Mouse (Mus musculus): ENCODE results near the gene Eif4b. TPM values are rescaled to one million over a fixed set of nuclear protein-coding genes. Genes with fewer than 3 reads are reported as not detected.
A peak's percentile ranks its signal among the peaks of the same experiment; 100 is the strongest.

Gene Eif4b
- polyA plus RNA-seq, 1 experiment from 2014 or later = 47.8 TPM

- no peak for ATAC-seq
These were observed 29.9 kb downstream of the Eif4b start for GRCm38 (mm10) chr15:102103371-102103946.

GRCm38 (mm10) chr15:102103947-102104555 is 30.5 kb downstream of the Eif4b start:
- Histone ChIP-seq H3K9me3 (ENCODE audit: control insufficient read depth) (no peaks in the 10 kb centered on the region), H3K4me3 (ENCODE audit: low read depth, low read length) (peak overlapping the region; percentile 57), H3K27ac (ENCODE audit: low read depth, low read length) (peak overlapping the region; percentile 87), H3K4me2 (replicated peaks; ENCODE audit: low read depth) (peak overlapping the region; percentile 88), H3K4me1 (replicated peaks; ENCODE audit: control insufficient read depth, insufficient read depth, low read length) (peaks cover 31% of the 10 kb centered on the region), H3K27me3 (replicated peaks; ENCODE audit: control insufficient read depth, insufficient read depth, low read length) (no peaks in the 10 kb centered on the region), H3K9ac (ENCODE audit: low read depth, low read length) (peak overlapping the region; percentile 50; the same call in 1 of the 2 replicates), H3K36me3 (ENCODE audit: control insufficient read depth, insufficient read depth) (peaks cover 17% of the 10 kb centered on the region; the same call in 1 of the 2 replicates)
- TF ChIP-seq CTCF (IDR thresholded peaks at IDR 0.05; ENCODE audit: low read depth) = no peak
- WGBS = 40% methylated on average over 12 of the region's 12 CpGs
- no peak for ATAC-seq

More at GRCm38 (mm10) chr15:102103371-102103946, 29.9 kb downstream of the Eif4b start:
- 30% methylated on average over 14 of the region's 14 CpGs for WGBS
- H3K9me3 ChIP-seq (ENCODE audit: control insufficient read depth) = no peaks in the 10 kb centered on the region
- peaks cover 12% of the 10 kb centered on the region; the same call in 1 of the 2 replicates for H3K36me3 ChIP-seq (ENCODE audit: control insufficient read depth, insufficient read depth)
- H3K27ac ChIP-seq (ENCODE audit: low read depth, low read length) = peak overlapping the region; percentile 87
- H3K4me2 ChIP-seq (replicated peaks; ENCODE audit: low read depth) = peak overlapping the region; percentile 88
- TF ChIP-seq CTCF (IDR thresholded peaks at IDR 0.05; ENCODE audit: low read depth) = no peak
- H3K4me1 ChIP-seq (replicated peaks; ENCODE audit: control insufficient read depth, insufficient read depth, low read length) = peaks cover 31% of the 10 kb centered on the region
- no peaks in the 10 kb centered on the region for H3K27me3 ChIP-seq (replicated peaks; ENCODE audit: control insufficient read depth, insufficient read depth, low read length)
- H3K4me3 ChIP-seq (ENCODE audit: low read depth, low read length) = peak overlapping the region; percentile 57
- H3K9ac ChIP-seq (ENCODE audit: low read depth, low read length) = peak overlapping the region; percentile 50

GRCm38 (mm10) chr15:102105360-102105759 is 31.8 kb downstream of the Eif4b start:
- no peak for TF ChIP-seq CTCF (IDR thresholded peaks at IDR 0.05; ENCODE audit: low read depth)
- Histone ChIP-seq H3K9me3 (ENCODE audit: control insufficient read depth) (no peaks in the 10 kb centered on the region), H3K4me1 (replicated peaks; ENCODE audit: control insufficient read depth, insufficient read depth, low read length) (peaks cover 26% of the 10 kb centered on the region), H3K4me2 (replicated peaks; ENCODE audit: low read depth) (peak overlapping the region; percentile 77; the same call in 1 of the 2 replicates), H3K36me3 (ENCODE audit: control insufficient read depth, insufficient read depth) (peaks cover 29% of the 10 kb centered on the region; the same call in 1 of the 2 replicates), H3K9ac (ENCODE audit: low read depth, low read length) (no peak overlapping the region), H3K27ac (ENCODE audit: low read depth, low read length) (no peak overlapping the region), H3K27me3 (replicated peaks; ENCODE audit: control insufficient read depth, insufficient read depth, low read length) (no peaks in the 10 kb centered on the region), H3K4me3 (ENCODE audit: low read depth, low read length) (no peak overlapping the region)
- ATAC-seq = no peak
- WGBS = 55% methylated on average over 5 of the region's 5 CpGs

GRCm38 (mm10) chr15:102105764-102106730 is 32.5 kb downstream of the Eif4b start:
- H3K27ac ChIP-seq (ENCODE audit: low read depth, low read length) = no peak overlapping the region
- H3K9ac ChIP-seq (ENCODE audit: low read depth, low read length) = no peak overlapping the region
- peak overlapping the region; percentile 34 for H3K4me3 ChIP-seq (ENCODE audit: low read depth, low read length)
- H3K27me3 ChIP-seq (replicated peaks; ENCODE audit: control insufficient read depth, insufficient read depth, low read length) = no peaks in the 10 kb centered on the region
- peaks cover 24% of the 10 kb centered on the region for H3K4me1 ChIP-seq (replicated peaks; ENCODE audit: control insufficient read depth, insufficient read depth, low read length)
- 40% methylated on average over 18 of the region's 18 CpGs for WGBS
- peak; percentile 55 for TF ChIP-seq CTCF (IDR thresholded peaks at IDR 0.05; ENCODE audit: low read depth)
- H3K9me3 ChIP-seq (ENCODE audit: control insufficient read depth) = no peaks in the 10 kb centered on the region
- ATAC-seq = no peak
- H3K36me3 ChIP-seq (ENCODE audit: control insufficient read depth, insufficient read depth) = peaks cover 36% of the 10 kb centered on the region
- peak overlapping the region; percentile 77 for H3K4me2 ChIP-seq (replicated peaks; ENCODE audit: low read depth)

- Histone ChIP-seq H3K9ac (ENCODE audit: low read depth, low read length) (no peak overlapping the region), H3K4me3 (ENCODE audit: low read depth, low read length) (peak overlapping the region; percentile 34), H3K36me3 (ENCODE audit: control insufficient read depth, insufficient read depth) (peaks cover 40% of the 10 kb centered on the region), H3K9me3 (ENCODE audit: control insufficient read depth) (no peaks in the 10 kb centered on the region), H3K4me2 (replicated peaks; ENCODE audit: low read depth) (peak overlapping the region; percentile 77), H3K4me1 (replicated peaks; ENCODE audit: control insufficient read depth, insufficient read depth, low read length) (peaks cover 15% of the 10 kb centered on the region), H3K27ac (ENCODE audit: low read depth, low read length) (no peak overlapping the region), H3K27me3 (replicated peaks; ENCODE audit: control insufficient read depth, insufficient read depth, low read length) (no peaks in the 10 kb centered on the region)
- no peak for ATAC-seq
- TF ChIP-seq CTCF (IDR thresholded peaks at IDR 0.05; ENCODE audit: low read depth) = no peak; the same call in 1 of the 2 replicates
- 33% methylated on average over 38 of the region's 38 CpGs for WGBS
These were observed 33.3 kb downstream of the Eif4b start for GRCm38 (mm10) chr15:102106754-102107456.
